Mouse (Mus musculus): ENCODE measurements at regions not wholly inside any gene's neighbourhood (a gene's known extent, or its start where the extent isn't known, plus 50 kb on each side); places are given as distances from the start of the nearest gene placed in this dataset.
A peak's percentile ranks its signal among the peaks of the same experiment; 100 is the strongest.

- no peaks in the 10 kb centered on the region for H3K36me3 ChIP-seq (ENCODE audit: insufficient read depth)
- DNase-seq (no peak), ATAC-seq (no peak)
- no peak overlapping the region for H3K27ac ChIP-seq (ENCODE audit: low read depth, low read length)
- H3K4me1 ChIP-seq (ENCODE audit: insufficient read depth), result no peaks in the 10 kb centered on the region
- 81% methylated on average over 6 of the region's 6 CpGs for WGBS
- no peak overlapping the region for H3K4me3 ChIP-seq (ENCODE audit: low read depth, low read length)
- no peak overlapping the region for H3K9ac ChIP-seq
- H3K9me3 ChIP-seq (ENCODE audit: low read length), result no peaks in the 10 kb centered on the region
- TF ChIP-seq CTCF (IDR thresholded peaks at IDR 0.05; ENCODE audit: low read depth), result no peak
- H3K27me3 ChIP-seq (ENCODE audit: insufficient read depth, low read length), result no peaks in the 10 kb centered on the region
- H3K4me2 ChIP-seq (ENCODE audit: low read depth), result no peak overlapping the region
These were observed 147.9 kb downstream of the Rchy1 start for GRCm38 (mm10) chr5:91814956-91815355.

GRCm38 (mm10) chr5:91814417-91814762, 148.5 kb downstream of the Rchy1 start:
- H3K4me3 ChIP-seq (ENCODE audit: low read depth, low read length), result no peak overlapping the region

GRCm38 (mm10) chr5:91813547-91814416, 149.1 kb downstream of the Rchy1 start:
- no peaks in the 10 kb centered on the region for H3K4me1 ChIP-seq (ENCODE audit: insufficient read depth)
- ATAC-seq (no peak), DNase-seq (no peak)
- no peak for TF ChIP-seq CTCF (IDR thresholded peaks at IDR 0.05; ENCODE audit: low read depth)
- no peak overlapping the region for H3K4me2 ChIP-seq (ENCODE audit: low read depth)
- H3K9me3 ChIP-seq (ENCODE audit: low read length), result no peaks in the 10 kb centered on the region
- no peaks in the 10 kb centered on the region for H3K36me3 ChIP-seq (ENCODE audit: insufficient read depth)
- H3K9ac ChIP-seq, result no peak overlapping the region
- H3K27me3 ChIP-seq (ENCODE audit: insufficient read depth, low read length), result no peaks in the 10 kb centered on the region
- H3K4me3 ChIP-seq (ENCODE audit: low read depth, low read length), result no peak overlapping the region
- WGBS, result 92% methylated on average over 5 of the region's 5 CpGs
- H3K27ac ChIP-seq (ENCODE audit: low read depth, low read length), result no peak overlapping the region

More at GRCm38 (mm10) chr5:91814417-91814762, 148.5 kb downstream of the Rchy1 start:
- Histone ChIP-seq H3K27me3 (ENCODE audit: insufficient read depth, low read length) (no peaks in the 10 kb centered on the region), H3K36me3 (ENCODE audit: insufficient read depth) (no peaks in the 10 kb centered on the region), H3K9me3 (ENCODE audit: low read length) (no peaks in the 10 kb centered on the region), H3K27ac (ENCODE audit: low read depth, low read length) (no peak overlapping the region), H3K9ac (no peak overlapping the region), H3K4me2 (ENCODE audit: low read depth) (no peak overlapping the region), H3K4me1 (ENCODE audit: insufficient read depth) (no peaks in the 10 kb centered on the region)
- whole genome bisulfite sequencing, result 85% methylated on average over 4 of the region's 4 CpGs
- TF ChIP-seq CTCF (IDR thresholded peaks at IDR 0.05; ENCODE audit: low read depth), result no peak
- DNase-seq (no peak), ATAC-seq (no peak)

- H3K4me1 ChIP-seq (ENCODE audit: insufficient read depth), result no peaks in the 10 kb centered on the region
- no peaks in the 10 kb centered on the region for H3K27me3 ChIP-seq (ENCODE audit: insufficient read depth, low read length)
- no peak overlapping the region for H3K9ac ChIP-seq
- WGBS, result 67% methylated on average over 18 of the region's 18 CpGs
- TF ChIP-seq CTCF (IDR thresholded peaks at IDR 0.05; ENCODE audit: low read depth), result no peak
- ATAC-seq, result peak; percentile 55
- H3K4me2 ChIP-seq (ENCODE audit: low read depth), result no peak overlapping the region
- H3K4me3 ChIP-seq (ENCODE audit: low read depth, low read length), result no peak overlapping the region
- H3K27ac ChIP-seq (ENCODE audit: low read depth, low read length), result no peak overlapping the region
- no peaks in the 10 kb centered on the region for H3K9me3 ChIP-seq (ENCODE audit: low read length)
- no peaks in the 10 kb centered on the region for H3K36me3 ChIP-seq (ENCODE audit: insufficient read depth)
- DNase-seq, result peak; percentile 25
These were observed 155.5 kb downstream of the Rchy1 start for GRCm38 (mm10) chr5:91807070-91808065.

- H3K27me3 ChIP-seq (ENCODE audit: insufficient read depth, low read length), result no peaks in the 10 kb centered on the region
- H3K4me2 ChIP-seq (ENCODE audit: low read depth), result no peak overlapping the region
- H3K4me3 ChIP-seq (ENCODE audit: low read depth, low read length), result no peak overlapping the region
- H3K4me1 ChIP-seq (ENCODE audit: insufficient read depth), result no peaks in the 10 kb centered on the region
- ATAC-seq, result peak; percentile 92
- DNase-seq, result peak; percentile 45
- H3K9me3 ChIP-seq (ENCODE audit: low read length), result no peaks in the 10 kb centered on the region
- no peak overlapping the region for H3K9ac ChIP-seq
- no peak overlapping the region for H3K27ac ChIP-seq (ENCODE audit: low read depth, low read length)
- no peaks in the 10 kb centered on the region for H3K36me3 ChIP-seq (ENCODE audit: insufficient read depth)
- TF ChIP-seq CTCF (IDR thresholded peaks at IDR 0.05; ENCODE audit: low read depth), result no peak
- WGBS, result 74% methylated on average over 3 of the region's 3 CpGs
These were observed 161.4 kb downstream of the Rchy1 start for GRCm38 (mm10) chr5:91801297-91801980.

GRCm38 (mm10) chr5:91797362-91797761, 165.5 kb downstream of the Rchy1 start:
- ATAC-seq, result no peak
- WGBS, result 81% methylated on average over 3 of the region's 3 CpGs
- Histone ChIP-seq H3K27ac (ENCODE audit: low read depth, low read length) (no peak overlapping the region), H3K4me2 (ENCODE audit: low read depth) (no peak overlapping the region), H3K4me1 (ENCODE audit: insufficient read depth) (no peaks in the 10 kb centered on the region), H3K9ac (no peak overlapping the region), H3K9me3 (ENCODE audit: low read length) (no peaks in the 10 kb centered on the region), H3K4me3 (ENCODE audit: low read depth, low read length) (no peak overlapping the region), H3K27me3 (ENCODE audit: insufficient read depth, low read length) (no peaks in the 10 kb centered on the region), H3K36me3 (ENCODE audit: insufficient read depth) (no peaks in the 10 kb centered on the region)
- no peak for DNase-seq
- no peak for TF ChIP-seq CTCF (IDR thresholded peaks at IDR 0.05; ENCODE audit: low read depth)

Data from forebrain, postnatal 0 days (tissue).